Mouse (Mus musculus) neutrophil, adult 83 days (primary cell): ENCODE measurements around the gene Ccn5. TPM values are rescaled to one million over a fixed set of nuclear protein-coding genes. Genes with fewer than 3 reads are reported as not detected.

Source experiments
- total RNA-seq, 2 experiments: library from RNA; stranded (reverse); gene quantifications; one replicate each; pipeline ENCODE4 v1.2.4; 2023

Gene Ccn5
- total RNA-seq, result not detected

GRCm38 (mm10) chr2:163820607-163821006 is at the start of gene Ccn5:
Gene Ccn5 (plus strand): TSS chr2:163820861.

GRCm38 (mm10) chr2:163853461-163853901 is 32.8 kb downstream of the Ccn5 start, which contains the start of gene Kcnk15:
Gene Kcnk15 (plus strand): TSS chr2:163853651.

Other genes starting within 250 kb of the Ccn5 start
- gene Ttpal, start 218.5 kb upstream of the Ccn5 start, total RNA-seq, result 10 to 100 TPM; 26.8 to 35.4 TPM
- gene Serinc3, start 175.7 kb upstream of the Ccn5 start, total RNA-seq, result 100 to 1,000 TPM; 429 to 431 TPM
- gene Pkig, start 162.5 kb upstream of the Ccn5 start, total RNA-seq, result 10 to 100 TPM; 24.7 to 25.3 TPM
- 10 to 100 TPM; 10.2 to 11.0 TPM for gene Ada, start 70.6 kb upstream of the Ccn5 start, total RNA-seq
- not detected for gene Kcnk15, start 32.8 kb downstream of the Ccn5 start, total RNA-seq
- under 1 TPM; 0.22 to 0.26 TPM for gene Rims4, start 97.8 kb downstream of the Ccn5 start, total RNA-seq
- 100 to 1,000 TPM; 147 to 148 TPM for gene Ywhab, start 174.1 kb downstream of the Ccn5 start, total RNA-seq
- 10 to 100 TPM; 12.4 to 15.4 TPM for gene Pabpc1l, start 204.6 kb downstream of the Ccn5 start, total RNA-seq
- 100 to 1,000 TPM; 149 to 157 TPM for gene Stk4, start 249.5 kb downstream of the Ccn5 start, total RNA-seq